Mouse (Mus musculus) cerebellum, postnatal 36 days (tissue): ENCODE measurements around the gene Chpf.
A peak's percentile ranks its signal among the peaks of the same experiment; 100 is the strongest.

Source experiments
- DNase-seq, 2 experiments: peaks; one replicate each; pipeline ENCODE4 v3.0.0; 2021 to 2022; ENCODE audit warnings: mixed read lengths in 2 of 2

Gene Chpf

DNA sequence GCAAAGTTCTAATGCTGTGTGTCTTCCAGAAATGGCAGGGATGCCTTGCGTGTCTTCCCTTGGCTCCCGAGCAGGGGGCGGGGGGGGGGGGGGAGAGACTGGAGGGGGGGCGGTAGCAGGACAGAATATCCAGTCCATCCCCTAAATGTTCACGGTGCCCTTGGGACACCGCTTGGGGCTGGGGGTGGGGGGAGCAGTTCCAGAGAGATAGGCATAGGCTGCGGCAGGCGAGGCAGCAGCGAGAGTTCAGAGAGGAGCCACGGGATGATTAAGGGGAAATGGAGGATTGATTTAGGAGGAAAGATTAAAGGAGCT lies 21.4 kb downstream of the Chpf start:
- DNase-seq = no peak

DNA sequence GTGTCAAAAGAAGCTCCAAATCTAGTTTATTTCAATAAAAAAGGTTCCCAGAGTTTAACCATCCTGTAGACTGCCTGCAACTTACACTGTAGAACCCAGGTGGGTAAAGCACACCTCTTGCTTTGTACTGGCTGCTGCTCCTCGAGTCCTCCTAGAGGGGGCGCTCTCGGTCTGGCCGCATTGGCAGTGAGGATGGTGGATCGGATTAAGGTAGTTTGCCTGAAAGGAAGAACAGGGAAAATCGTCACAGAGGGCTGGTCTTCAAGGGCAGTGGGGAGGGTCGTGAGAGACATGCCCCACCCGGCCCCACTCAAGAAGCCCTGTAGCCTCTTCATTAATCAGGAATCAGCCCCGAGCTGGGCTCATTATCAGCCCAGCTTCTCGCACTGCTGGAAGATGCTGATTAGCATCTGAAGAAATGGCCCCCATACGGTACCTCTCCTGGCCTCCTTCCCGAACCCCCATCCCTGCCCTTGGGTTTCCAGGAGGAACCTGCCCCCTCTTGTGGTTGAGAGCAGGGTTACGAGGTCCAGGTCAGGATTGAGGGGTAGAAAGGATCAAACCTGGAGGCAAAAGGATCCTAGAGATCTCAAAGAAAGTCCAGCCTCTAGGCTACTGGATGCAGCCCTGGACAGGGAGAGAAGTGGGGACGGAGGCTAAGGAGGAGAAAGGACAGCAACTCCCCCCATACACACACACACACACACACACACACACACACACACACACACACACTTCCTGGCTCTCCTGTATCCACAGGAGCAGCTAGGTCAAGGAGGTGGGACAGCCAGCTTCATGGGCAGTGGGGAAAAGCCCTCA lies 22.2 kb downstream of the Chpf start:
- DNase-seq = peak in 1 of 2 experiments; percentile 47

GRCm38 (mm10) chr1:75455948-75456347 lies 23.2 kb downstream of the Chpf start:
- DNase-seq = no peak

- no peak for DNase-seq
Measured at GRCm38 (mm10) chr1:75455433-75455832, 23.7 kb downstream of the Chpf start.

GRCm38 (mm10) chr1:75451900-75452299 lies 27.2 kb downstream of the Chpf start:
- DNase-seq = no peak

DNA sequence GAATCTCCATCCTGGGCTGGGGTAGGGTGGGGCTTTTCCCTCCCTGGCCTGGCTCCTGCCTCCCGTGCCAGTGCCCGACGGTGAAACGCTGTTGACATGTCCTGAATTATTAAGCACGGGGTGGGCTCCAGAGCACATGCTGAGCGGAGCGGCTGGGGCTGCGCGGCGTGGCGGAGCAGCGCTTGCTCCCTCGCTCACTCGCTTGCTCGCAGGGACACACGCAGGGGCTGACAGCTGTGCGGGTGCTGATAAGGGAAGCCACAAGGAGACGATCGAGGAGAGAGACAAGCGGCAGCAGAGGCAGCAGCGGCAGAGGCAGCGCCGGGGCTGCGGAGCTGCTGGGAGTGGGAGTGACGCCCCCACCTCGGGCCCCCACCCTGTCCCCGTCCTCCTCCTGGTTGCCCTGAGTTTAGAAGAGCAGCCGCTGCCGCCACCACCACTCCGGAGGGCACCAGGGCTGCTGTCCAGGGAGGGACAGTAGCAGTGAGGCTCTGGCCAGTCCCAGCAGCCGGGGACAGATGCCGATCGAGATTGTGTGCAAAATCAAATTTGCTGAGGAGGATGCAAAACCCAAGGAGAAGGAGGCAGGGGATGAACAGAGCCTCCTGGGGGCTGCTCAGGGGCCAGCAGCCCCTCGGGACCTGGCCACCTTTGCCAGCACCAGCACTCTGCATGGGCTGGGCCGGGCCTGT lies 28.6 kb downstream of the Chpf start, which contains the start of gene Asic4:
TSS of gene Asic4 (plus strand) at position 123 of the 692 bp plus-strand sequence.
- no peak for DNase-seq

DNA sequence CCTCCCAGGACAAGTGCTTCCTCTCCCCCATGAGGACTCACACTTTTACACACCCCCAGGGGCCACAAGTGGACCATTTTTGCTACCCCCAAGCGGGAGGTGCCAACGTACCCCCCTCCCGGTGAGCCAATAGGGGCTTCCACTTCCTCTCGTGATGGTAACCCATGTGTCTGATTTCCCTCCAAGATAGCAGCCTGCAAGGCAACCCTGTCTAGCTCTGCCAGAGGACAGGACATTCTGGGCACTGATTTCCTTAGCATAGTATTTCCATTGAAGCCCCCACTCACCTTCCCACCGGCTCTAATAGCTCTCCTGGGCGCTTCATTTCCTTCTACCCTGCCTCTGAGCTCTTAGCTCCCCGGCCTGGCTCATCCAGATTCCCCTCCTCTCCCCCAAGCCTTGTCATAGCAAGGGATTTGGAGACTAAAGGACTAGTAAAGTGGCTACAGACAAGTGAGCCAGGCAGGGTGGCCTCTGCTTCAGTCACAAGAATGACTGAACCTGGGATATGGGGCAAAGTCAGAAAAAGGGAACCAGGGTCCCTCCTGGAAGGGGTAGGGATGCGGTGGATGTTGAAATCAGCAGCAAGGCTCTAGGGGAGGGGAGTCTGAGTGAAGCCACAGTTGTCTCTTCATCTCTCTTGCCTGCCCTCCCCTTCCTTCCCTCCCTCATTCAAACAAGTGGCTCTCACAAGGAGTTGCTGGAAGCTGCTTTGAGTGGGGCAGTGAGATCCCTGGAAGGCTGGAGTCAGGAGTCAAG lies 29.6 kb downstream of the Chpf start:
- no peak for DNase-seq

DNA sequence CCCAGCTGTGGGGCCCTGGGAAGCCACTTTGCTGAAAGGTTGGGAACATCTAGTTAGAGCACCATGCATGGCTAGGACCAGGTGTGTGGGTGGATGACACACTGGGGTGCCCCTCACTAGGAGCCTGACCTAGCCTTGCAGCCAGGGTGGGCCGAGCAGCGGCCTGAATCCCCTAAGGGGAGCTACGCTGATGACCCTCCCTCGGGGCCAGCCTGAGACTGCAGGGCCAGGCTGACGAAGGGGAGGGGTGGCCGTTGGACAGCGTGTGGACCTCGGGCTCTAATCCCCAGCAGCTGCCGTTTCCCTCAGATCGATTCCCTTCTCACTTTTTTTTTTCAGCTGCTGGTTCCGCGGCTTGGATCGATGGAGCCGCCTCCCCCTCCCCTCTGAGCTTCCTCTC lies 30.2 kb downstream of the Chpf start:
- no peak for DNase-seq

DNA sequence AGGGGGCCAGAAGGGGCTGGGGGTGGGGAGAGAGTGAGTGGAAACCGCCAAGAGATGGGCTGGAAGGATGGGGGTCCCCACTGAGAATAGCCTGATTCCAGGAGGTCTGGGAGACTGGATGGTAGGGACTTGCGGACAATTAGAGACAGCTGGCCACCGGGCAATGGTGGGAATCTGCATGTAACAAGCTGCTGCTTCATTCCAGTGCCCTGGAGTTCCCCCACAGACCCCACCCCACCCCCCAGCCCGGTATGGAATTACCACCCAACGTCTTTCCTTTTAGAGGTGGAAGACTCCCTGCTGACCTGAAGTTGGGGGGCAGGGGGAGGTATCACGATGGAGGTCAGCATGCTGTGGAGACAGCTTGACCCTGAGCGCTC lies 31.1 kb downstream of the Chpf start:
- no peak for DNase-seq

DNA sequence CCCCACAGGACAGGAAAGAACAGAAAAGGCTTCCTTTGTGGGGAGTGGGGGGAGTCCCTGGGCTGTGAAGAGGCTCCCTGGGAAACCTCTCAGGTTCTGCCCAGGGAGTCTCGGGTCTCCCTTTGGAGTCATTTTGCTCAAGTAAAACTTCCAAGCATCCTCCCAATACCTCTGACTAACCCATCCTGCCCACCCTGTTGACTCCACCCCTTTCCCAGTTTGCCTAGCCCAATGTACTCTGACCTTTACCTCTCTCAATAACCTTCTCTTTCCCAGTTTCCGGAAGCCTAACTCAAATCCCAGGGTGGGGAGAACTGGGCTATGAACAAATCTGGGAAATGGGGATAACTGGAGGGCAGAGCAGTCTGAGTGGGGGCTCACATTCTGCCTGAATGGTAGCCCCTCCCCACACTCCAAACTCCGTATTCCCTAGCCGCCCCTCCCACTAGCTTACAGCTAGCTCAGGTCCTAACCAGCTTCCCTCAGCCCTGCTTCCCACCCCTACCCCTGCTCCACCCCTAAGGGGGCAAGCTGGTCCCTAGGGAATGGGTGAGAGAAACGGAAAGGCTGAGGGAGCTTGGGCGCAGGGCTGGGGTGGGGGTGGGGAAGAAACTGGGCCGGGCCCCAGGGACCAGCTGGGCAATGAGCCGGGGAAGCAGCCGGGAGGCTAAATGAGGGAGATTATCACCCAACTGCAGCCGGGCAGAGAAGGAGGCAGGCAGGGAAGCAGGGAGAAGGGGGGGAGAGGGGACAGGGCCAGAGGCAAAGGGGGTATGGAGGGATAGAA lies 31.6 kb downstream of the Chpf start:
- no peak for DNase-seq

- DNase-seq = peak in 1 of 2 experiments; percentile 27
Measured at GRCm38 (mm10) chr1:75446656-75447055, 32.5 kb downstream of the Chpf start.

DNA sequence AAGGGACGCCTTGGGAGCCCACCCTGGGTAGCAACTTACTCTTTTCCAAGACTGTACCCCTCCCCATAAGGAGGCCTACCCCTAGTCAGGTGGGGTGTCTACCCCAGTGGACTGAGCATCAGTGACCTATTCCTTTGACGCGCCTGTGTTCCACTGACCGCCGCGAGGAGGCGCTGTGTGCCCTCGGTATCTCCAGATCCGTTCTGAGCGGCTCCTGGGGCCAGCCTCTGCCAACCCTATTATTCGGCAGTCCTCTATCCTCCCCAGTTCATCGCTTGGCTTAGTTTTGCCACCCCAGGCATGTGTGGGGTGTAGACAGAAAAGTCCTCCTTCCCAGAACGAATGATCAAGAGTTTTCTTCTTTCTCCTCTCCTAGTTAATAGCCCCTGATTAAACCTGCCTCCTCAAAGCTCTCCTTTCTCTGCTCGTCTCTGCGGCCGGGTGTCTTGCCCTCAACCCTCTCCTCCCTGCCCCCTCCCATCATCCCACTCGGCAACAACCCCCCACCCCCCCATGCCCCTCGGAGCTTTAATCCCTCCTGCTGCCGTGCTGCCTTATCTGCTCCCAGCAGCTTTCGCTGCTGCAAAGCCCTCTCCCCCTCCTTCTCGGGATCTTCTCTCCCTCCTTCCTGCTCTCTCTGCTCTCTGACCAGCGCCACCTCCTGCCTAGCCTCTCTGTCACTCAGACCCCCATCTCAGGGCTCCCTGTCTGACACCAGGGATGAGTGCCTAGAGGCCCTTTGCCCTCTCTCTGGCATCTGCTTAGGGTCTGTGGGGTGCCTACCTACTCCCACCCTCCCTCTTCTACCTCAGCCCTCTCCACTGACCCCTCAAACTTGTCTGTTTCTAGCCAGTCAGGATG lies 33.1 kb downstream of the Chpf start:
- DNase-seq = peak; percentile 87 to 90

DNA sequence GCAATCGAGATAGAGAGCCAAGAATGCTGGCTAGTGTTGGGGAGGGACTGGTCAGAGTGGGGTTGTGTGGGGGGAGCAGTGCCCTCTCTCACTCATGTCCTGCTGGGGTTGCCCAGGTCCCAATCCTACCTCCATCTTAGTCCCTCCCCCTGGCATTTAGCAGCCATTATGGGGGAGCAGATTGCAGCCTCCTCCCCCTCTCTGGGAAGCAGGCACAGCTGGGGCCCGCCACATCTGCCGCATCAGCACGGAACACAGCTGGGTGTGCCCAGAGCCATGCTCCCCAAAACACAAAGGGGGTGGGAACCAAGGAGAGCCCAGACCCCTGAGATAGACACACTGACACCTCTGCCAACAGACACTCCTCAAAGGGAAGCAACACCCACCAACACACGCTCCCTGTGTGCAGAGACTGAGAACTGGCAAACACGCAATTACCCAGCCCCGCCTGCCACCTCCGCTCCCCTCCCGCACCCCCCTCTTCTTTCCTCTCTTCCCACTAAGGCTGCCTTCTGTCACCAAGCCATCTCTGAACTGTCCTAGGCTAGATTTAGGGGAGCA lies 33.9 kb downstream of the Chpf start:
- no peak for DNase-seq

DNA sequence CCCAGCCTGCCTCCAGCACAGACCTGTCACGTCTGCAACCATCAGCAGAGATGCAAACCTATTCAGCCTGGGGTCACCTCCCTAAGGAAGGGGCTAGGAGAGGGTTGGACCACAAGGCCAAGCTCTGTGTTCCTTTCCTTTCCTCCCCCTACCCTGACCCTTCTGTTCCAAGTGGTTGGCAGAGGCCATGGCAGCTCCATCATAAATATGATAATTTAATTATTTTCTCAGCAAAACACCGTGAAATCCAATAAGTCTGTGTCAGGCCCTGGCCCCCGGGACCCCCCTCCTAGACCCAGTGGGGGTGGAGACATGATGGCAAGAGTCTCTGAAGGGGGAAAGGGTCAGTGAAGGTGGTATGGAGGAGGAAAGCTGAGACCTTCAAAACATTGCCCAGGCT lies 34.9 kb downstream of the Chpf start:
- DNase-seq = no peak

DNA sequence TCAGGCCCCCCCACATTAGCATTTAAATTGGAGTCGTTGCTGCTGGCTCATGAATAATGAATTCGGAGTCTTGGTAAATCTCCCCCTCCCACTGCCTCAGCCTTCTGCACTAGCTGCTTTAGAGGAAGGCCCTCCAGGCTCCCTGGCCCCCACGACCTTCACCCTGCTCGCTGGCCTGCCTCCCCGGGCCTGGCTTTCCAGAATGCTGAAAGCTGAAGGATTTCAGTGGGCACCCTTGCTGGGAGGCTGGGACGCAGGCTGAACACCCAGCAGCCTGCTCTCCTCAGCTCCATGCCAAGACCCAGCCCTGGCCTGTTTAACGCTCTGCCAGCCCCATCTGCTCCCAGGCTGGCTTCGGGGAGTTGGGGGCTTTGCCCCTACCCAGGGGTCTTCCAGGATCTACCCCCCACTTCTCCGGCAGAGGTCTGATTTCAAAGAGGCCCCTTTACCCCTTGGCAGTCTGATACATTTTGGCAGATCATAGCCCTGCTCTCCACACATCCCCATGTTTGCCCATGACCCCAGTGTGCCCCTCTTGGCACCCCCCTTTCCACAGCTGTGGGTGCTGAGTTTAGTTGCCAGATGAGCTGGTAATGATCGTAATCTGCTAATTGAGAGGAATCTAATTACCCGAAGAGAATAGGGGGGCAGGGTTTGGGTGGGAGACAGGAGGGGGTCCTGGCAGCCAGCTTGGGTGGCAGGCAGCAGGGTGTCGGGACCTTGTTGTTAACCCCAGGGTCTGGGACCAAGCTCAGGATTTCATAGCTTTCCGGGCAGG lies 35.7 kb downstream of the Chpf start:
- peak; percentile 66 to 70 for DNase-seq

GRCm38 (mm10) chr1:75442811-75443210 lies 36.3 kb downstream of the Chpf start:
- DNase-seq = peak; percentile 84 to 88

DNA sequence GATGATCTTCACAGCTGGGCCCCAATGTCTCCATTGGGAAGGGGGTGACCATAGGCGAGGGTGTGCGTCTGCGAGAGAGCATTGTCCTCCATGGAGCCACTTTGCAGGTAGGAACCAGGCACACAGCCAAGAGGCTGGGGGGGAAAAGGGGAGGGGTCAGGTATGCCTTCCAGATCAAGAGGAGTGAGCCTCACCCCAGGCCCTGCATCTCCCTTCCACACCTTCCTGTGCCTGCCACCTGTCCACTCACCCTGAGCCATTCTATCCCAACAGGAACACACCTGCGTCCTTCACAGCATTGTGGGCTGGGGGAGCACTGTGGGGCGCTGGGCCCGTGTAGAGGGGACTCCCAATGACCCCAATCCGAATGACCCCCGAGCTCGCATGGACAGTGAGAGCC lies 36.9 kb downstream of the Chpf start:
- peak; percentile 59 to 62 for DNase-seq

GRCm38 (mm10) chr1:75441471-75441996 lies 37.6 kb downstream of the Chpf start:
- no peak for DNase-seq

GRCm38 (mm10) chr1:75440661-75441060 lies 38.4 kb downstream of the Chpf start:
- peak; percentile 55 to 57 for DNase-seq

DNA sequence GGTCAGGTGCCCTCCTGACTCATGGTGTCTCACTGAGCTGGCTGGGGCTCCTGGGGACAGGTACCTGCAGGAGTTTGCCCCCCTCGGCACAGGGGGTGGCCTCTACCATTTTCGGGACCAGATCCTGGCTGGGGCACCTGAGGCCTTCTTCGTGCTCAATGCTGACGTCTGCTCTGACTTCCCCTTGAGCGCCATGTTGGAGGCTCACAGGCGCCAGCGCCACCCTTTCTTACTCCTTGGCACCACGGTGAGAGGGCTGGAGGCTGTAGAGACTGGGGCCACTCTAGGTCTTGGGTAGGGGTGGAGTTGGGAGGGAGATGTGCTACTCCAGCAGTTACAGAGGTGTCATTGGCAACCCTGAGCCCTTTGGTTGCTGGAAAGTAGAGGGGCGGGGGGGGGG lies 40.3 kb downstream of the Chpf start:
- DNase-seq = no peak
